Mouse (Mus musculus): ENCODE measurements at regions not wholly inside any gene's neighbourhood (a gene's known extent, or its start where the extent isn't known, plus 50 kb on each side); places are given as distances from the start of the nearest gene placed in this dataset.
A peak's percentile ranks its signal among the peaks of the same experiment; 100 is the strongest.

DNA sequence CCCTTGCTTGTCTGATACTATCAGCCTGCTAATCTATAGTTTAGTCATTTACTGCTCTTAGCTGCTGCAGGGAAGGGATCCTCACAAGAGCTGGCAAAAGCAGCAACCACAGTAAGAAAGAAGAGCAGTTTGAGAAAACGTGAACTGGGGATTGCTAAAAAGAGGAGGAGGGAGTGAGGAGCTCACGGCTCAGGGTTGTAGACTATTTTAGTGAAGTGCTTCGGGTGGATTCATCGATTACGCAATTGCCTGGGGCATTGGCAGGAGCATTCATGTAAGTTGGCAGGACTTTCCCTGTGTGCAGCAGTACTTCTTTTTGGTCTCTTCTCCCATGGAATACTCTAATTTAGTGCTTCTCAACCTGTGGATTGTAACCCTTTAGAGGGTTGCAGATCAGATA lies 157.1 kb downstream of the Csl start:
- H3K27ac ChIP-seq (ENCODE audit: low read length): no peak overlapping the region
- H3K27me3 ChIP-seq (replicated peaks; ENCODE audit: insufficient read depth, low read length): no peaks in the 10 kb centered on the region
- no peak overlapping the region for H3K4me2 ChIP-seq (replicated peaks; ENCODE audit: low read depth, low read length)
- no peak for ATAC-seq
- no peaks in the 10 kb centered on the region for H3K36me3 ChIP-seq (ENCODE audit: insufficient read depth, low read length)
- 47% methylated on average over 5 of the region's 5 CpGs for WGBS
- no peaks in the 10 kb centered on the region for H3K4me1 ChIP-seq (ENCODE audit: insufficient read depth, low read depth, low read length)
- TF ChIP-seq CTCF (IDR thresholded peaks at IDR 0.05) (no peak), EP300 (IDR thresholded peaks at IDR 0.05) (no peak)
- H3K9ac ChIP-seq (replicated peaks; ENCODE audit: low read depth): no peak overlapping the region
- H3K9me3 ChIP-seq (ENCODE audit: low read length): no peaks in the 10 kb centered on the region
- no peak overlapping the region for H3K4me3 ChIP-seq (ENCODE audit: low read depth, low read length)
- peak; percentile 57 for DNase-seq (ENCODE audit: low spot score)

DNA sequence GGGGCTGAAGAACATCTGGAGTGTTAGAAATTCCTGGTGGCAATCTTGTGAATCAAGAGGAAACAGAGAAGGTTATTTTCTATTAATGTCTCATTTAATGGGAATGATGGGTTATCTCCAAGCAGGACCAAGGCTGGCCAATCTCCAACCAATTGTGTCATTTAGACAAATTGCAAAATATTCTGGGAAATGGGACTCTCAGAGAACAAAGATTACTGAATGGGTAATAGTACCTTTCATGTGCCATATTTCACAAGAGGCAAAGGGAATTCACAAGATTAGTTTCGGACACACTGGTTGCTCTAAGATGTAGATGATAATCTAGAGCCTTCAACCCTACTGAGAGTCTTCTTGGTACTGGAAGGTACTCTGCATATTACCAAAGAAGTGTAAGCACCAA lies 155.3 kb downstream of the Csl start:
- Histone ChIP-seq H3K27me3 (replicated peaks; ENCODE audit: insufficient read depth, low read length) (no peaks in the 10 kb centered on the region), H3K9me3 (ENCODE audit: low read length) (no peaks in the 10 kb centered on the region), H3K4me2 (replicated peaks; ENCODE audit: low read depth, low read length) (no peak overlapping the region), H3K36me3 (ENCODE audit: insufficient read depth, low read length) (no peaks in the 10 kb centered on the region), H3K4me1 (ENCODE audit: insufficient read depth, low read depth, low read length) (no peaks in the 10 kb centered on the region), H3K9ac (replicated peaks; ENCODE audit: low read depth) (no peak overlapping the region), H3K4me3 (ENCODE audit: low read depth, low read length) (no peak overlapping the region), H3K27ac (ENCODE audit: low read length) (no peak overlapping the region)
- 83% methylated on average over 1 of the region's 1 CpGs for WGBS
- no peak for ATAC-seq
- TF ChIP-seq CTCF (IDR thresholded peaks at IDR 0.05) (no peak), EP300 (IDR thresholded peaks at IDR 0.05) (no peak)
- DNase-seq (ENCODE audit: low spot score): no peak

DNA sequence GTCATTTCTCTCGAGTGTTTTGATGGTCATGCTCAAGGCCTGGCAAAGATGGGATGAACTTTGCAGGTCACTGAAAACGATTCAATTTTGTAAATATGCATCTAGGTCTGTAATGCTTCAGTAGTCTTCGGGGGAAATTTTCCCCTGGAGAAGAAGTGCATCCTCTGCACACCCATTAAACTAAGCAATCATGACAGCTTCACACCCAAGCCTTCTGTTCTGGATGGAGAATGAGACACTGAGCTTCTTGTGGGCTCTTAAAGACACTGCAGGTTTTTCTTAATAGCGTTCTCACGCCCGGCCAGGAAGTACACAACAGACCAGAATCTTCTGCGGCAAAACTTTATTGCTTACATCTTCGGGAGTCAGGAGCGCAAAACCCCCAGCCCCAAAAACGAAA lies 151.0 kb downstream of the Csl start:
- 84% methylated on average over 10 of the region's 10 CpGs for WGBS
- Histone ChIP-seq H3K36me3 (ENCODE audit: insufficient read depth, low read length) (no peaks in the 10 kb centered on the region), H3K4me1 (ENCODE audit: insufficient read depth, low read depth, low read length) (no peaks in the 10 kb centered on the region), H3K27ac (ENCODE audit: low read length) (no peak overlapping the region), H3K27me3 (replicated peaks; ENCODE audit: insufficient read depth, low read length) (no peaks in the 10 kb centered on the region), H3K4me2 (replicated peaks; ENCODE audit: low read depth, low read length) (no peak overlapping the region), H3K9me3 (ENCODE audit: low read length) (peaks cover 6% of the 10 kb centered on the region), H3K4me3 (ENCODE audit: low read depth, low read length) (no peak overlapping the region), H3K9ac (replicated peaks; ENCODE audit: low read depth) (no peak overlapping the region)
- no peak for TF ChIP-seq CTCF (IDR thresholded peaks at IDR 0.05)
- no peak for TF ChIP-seq EP300 (IDR thresholded peaks at IDR 0.05)
- DNase-seq (ENCODE audit: low spot score): no peak
- no peak for ATAC-seq

DNA sequence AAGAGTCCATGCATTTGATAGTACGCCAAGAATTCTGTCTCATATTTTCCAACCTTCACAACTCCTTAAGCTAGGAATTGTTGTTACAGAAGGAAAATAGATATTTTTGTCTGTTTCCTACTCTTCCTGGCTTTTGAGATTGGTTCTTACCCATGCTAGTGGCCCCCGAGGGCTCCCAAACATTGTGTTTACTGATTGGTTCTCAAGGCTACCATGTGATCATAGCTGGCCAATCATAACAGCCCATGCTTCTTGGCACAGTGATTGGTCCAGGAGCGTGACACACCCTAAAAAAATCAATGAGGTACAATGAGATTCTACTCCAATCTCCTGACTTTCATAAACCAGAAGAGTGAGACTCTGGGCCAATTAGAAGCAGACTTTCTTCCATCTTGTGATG lies 150.0 kb downstream of the Csl start:
- Histone ChIP-seq H3K27ac (ENCODE audit: low read length) (no peak overlapping the region), H3K36me3 (ENCODE audit: insufficient read depth, low read length) (no peaks in the 10 kb centered on the region), H3K4me3 (ENCODE audit: low read depth, low read length) (no peak overlapping the region), H3K27me3 (replicated peaks; ENCODE audit: insufficient read depth, low read length) (no peaks in the 10 kb centered on the region), H3K9ac (replicated peaks; ENCODE audit: low read depth) (no peak overlapping the region), H3K4me2 (replicated peaks; ENCODE audit: low read depth, low read length) (no peak overlapping the region), H3K4me1 (ENCODE audit: insufficient read depth, low read depth, low read length) (no peaks in the 10 kb centered on the region), H3K9me3 (ENCODE audit: low read length) (peaks cover 6% of the 10 kb centered on the region)
- ATAC-seq (no peak), DNase-seq (ENCODE audit: low spot score) (no peak)
- TF ChIP-seq CTCF (IDR thresholded peaks at IDR 0.05): no peak
- TF ChIP-seq EP300 (IDR thresholded peaks at IDR 0.05): no peak
- WGBS: 94% methylated on average over 3 of the region's 3 CpGs

DNA sequence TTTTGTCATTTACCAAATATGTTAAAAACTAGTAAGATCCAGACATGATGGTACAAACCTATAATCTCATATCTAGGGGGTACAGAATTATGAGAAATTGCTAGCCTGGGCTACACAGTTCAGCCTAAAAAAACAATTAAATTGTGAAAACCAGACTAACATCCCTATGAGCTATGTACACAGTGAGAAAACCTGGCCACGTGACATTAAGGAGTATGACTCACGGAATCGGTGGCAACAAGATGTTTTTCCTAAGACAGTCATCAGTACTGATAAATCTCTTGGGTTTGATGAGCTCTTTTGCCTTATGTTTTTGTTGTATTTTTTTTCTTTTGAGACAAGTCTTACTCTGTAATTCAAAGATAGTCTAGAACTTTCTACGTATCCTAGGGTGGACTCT lies 148.6 kb downstream of the Csl start:
- no peak for DNase-seq (ENCODE audit: low spot score)
- H3K36me3 ChIP-seq (ENCODE audit: insufficient read depth, low read length): no peaks in the 10 kb centered on the region
- H3K4me3 ChIP-seq (ENCODE audit: low read depth, low read length): no peak overlapping the region
- H3K4me2 ChIP-seq (replicated peaks; ENCODE audit: low read depth, low read length): no peak overlapping the region
- 81% methylated on average over 4 of the region's 4 CpGs for WGBS
- peaks cover 6% of the 10 kb centered on the region for H3K9me3 ChIP-seq (ENCODE audit: low read length)
- no peak overlapping the region for H3K9ac ChIP-seq (replicated peaks; ENCODE audit: low read depth)
- H3K27ac ChIP-seq (ENCODE audit: low read length): no peak overlapping the region
- H3K4me1 ChIP-seq (ENCODE audit: insufficient read depth, low read depth, low read length): no peaks in the 10 kb centered on the region
- H3K27me3 ChIP-seq (replicated peaks; ENCODE audit: insufficient read depth, low read length): no peaks in the 10 kb centered on the region
- TF ChIP-seq CTCF (IDR thresholded peaks at IDR 0.05): no peak
- no peak for TF ChIP-seq EP300 (IDR thresholded peaks at IDR 0.05)
- ATAC-seq: no peak

DNA sequence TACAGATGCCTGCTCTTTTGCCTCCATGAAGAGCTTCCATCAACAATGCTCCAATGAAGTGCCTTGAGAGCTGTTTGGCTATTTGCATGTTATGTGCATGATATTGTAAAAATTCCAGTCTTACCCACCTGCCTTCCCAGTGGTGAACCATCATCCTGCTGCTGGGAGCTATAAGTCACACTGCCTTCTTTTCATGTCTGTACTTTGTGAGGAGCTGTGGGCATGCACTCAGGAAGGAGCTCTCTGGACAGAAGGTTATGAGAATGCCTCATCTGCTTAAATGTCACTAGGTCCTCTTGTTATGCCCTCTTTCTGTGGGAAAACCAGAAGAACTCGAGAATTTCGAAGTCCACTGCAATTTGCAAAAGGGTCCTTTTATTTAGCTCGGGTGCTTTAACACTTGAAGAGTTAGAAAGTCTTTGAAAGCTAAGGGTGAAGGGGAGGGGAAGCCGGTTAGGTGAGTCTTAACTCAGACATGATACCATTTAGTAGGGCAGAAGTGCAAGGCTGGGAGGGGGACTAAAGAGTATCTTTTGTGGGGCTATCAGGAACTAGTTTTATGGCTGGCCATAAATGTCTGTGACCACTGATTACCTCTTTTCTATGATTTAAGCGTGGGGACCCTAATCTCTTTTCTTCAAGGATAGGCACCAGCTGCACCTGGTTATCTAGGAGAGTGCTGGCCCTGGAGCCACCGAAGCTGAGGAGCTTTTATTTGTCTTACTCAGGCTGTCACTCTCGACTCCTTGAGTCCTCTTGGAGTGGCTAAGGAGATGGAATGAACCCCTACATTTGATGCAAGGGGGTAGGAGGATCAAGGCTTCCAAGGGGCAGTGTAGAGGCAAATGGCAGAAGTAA lies 144.8 kb downstream of the Csl start:
- TF ChIP-seq EP300 (IDR thresholded peaks at IDR 0.05): no peak
- TF ChIP-seq CTCF (IDR thresholded peaks at IDR 0.05): no peak
- WGBS: 43% methylated on average over 7 of the region's 7 CpGs
- no peak overlapping the region for H3K27ac ChIP-seq (ENCODE audit: low read length)
- H3K4me3 ChIP-seq (ENCODE audit: low read depth, low read length): no peak overlapping the region
- no peak for ATAC-seq
- no peak overlapping the region for H3K4me2 ChIP-seq (replicated peaks; ENCODE audit: low read depth, low read length)
- no peak overlapping the region for H3K9ac ChIP-seq (replicated peaks; ENCODE audit: low read depth)
- no peaks in the 10 kb centered on the region for H3K4me1 ChIP-seq (ENCODE audit: insufficient read depth, low read depth, low read length)
- H3K36me3 ChIP-seq (ENCODE audit: insufficient read depth, low read length): no peaks in the 10 kb centered on the region
- no peaks in the 10 kb centered on the region for H3K27me3 ChIP-seq (replicated peaks; ENCODE audit: insufficient read depth, low read length)
- peaks cover 6% of the 10 kb centered on the region for H3K9me3 ChIP-seq (ENCODE audit: low read length)
- DNase-seq (ENCODE audit: low spot score): no peak
